Mouse (Mus musculus) adrenal gland, postnatal 14 days (tissue): ENCODE measurements around the gene Sez6l. TPM values are rescaled to one million over a fixed set of nuclear protein-coding genes. Genes with fewer than 3 reads are reported as not detected.

Source experiments
- DNase-seq: peaks from one replicate; pipeline ENCODE4 v3.0.0; 2021; ENCODE audit warnings: mixed read lengths
- total RNA-seq: library from RNA; stranded (reverse); gene quantifications from 2 replicates; pipeline ENCODE4 v1.2.3, GENCODE M21; 2021

The Sez6l gene
- total RNA-seq, 1 experiment from 2014 or later: 4.3 TPM

GRCm38 (mm10) chr5:112584155-112584769 lies 7.3 kb upstream of the Sez6l start:
- DNase-seq: peak; percentile 32

- DNase-seq: no peak
These were observed 6.3 kb upstream of the Sez6l start for GRCm38 (mm10) chr5:112583304-112583703.

GRCm38 (mm10) chr5:112577750-112578149 lies 765 bp upstream of the Sez6l start:
- no peak for DNase-seq

GRCm38 (mm10) chr5:112576361-112576992 lies 508 bp downstream of the Sez6l start:
- DNase-seq: peak; percentile 14

GRCm38 (mm10) chr5:112575151-112575915 lies 1.7 kb downstream of the Sez6l start:
- DNase-seq: peak; percentile 28

GRCm38 (mm10) chr5:112573916-112574315 lies 3.1 kb downstream of the Sez6l start:
- peak; percentile 59 for DNase-seq

- no peak for DNase-seq
These were observed 4.8 kb downstream of the Sez6l start for GRCm38 (mm10) chr5:112572217-112572616.

GRCm38 (mm10) chr5:112565489-112565888 lies 11.5 kb downstream of the Sez6l start:
- DNase-seq: no peak

GRCm38 (mm10) chr5:112565083-112565482 lies 11.9 kb downstream of the Sez6l start:
- no peak for DNase-seq

GRCm38 (mm10) chr5:112560869-112561499 lies 16.0 kb downstream of the Sez6l start:
- DNase-seq: no peak

GRCm38 (mm10) chr5:112560139-112560538 lies 16.8 kb downstream of the Sez6l start:
- no peak for DNase-seq

GRCm38 (mm10) chr5:112557396-112557795 lies 19.6 kb downstream of the Sez6l start:
- no peak for DNase-seq

GRCm38 (mm10) chr5:112556640-112557039 lies 20.3 kb downstream of the Sez6l start:
- no peak for DNase-seq

- DNase-seq: no peak
These were observed 22.5 kb downstream of the Sez6l start for GRCm38 (mm10) chr5:112554508-112554907.

GRCm38 (mm10) chr5:112552786-112553185 lies 24.2 kb downstream of the Sez6l start:
- DNase-seq: no peak

GRCm38 (mm10) chr5:112551975-112552728 lies 24.8 kb downstream of the Sez6l start:
- DNase-seq: no peak

- DNase-seq: peak; percentile 31
These were observed 28.0 kb downstream of the Sez6l start for GRCm38 (mm10) chr5:112548846-112549620.

GRCm38 (mm10) chr5:112546771-112547170 lies 30.2 kb downstream of the Sez6l start:
- DNase-seq: no peak

- DNase-seq: no peak
These were observed 38.7 kb downstream of the Sez6l start for GRCm38 (mm10) chr5:112538295-112538694.

- no peak for DNase-seq
These were observed 41.1 kb downstream of the Sez6l start for GRCm38 (mm10) chr5:112535868-112536267.

- DNase-seq: no peak
These were observed 42.8 kb downstream of the Sez6l start for GRCm38 (mm10) chr5:112534146-112534545.
